Mouse (Mus musculus) cerebellum, adult 2 months (tissue): ENCODE measurements at regions not wholly inside any gene's neighbourhood (a gene's known extent, or its start where the extent isn't known, plus 50 kb on each side); places are given as distances from the start of the nearest gene placed in this dataset.

Source experiments
- CTCF ChIP-seq: fragments of 200-500 bp; IDR thresholded peaks from 2 replicates; pipeline ENCODE4 v1.5.1; 2011; ENCODE audit warnings: low read depth, mild to moderate bottlenecking, control low read depth, low read length, moderate library complexity, borderline replicate concordance; ENCODE audit not compliant: insufficient read depth
- POLR2A ChIP-seq: fragments of 200-500 bp; IDR thresholded peaks from 2 replicates; pipeline ENCODE4 v1.6.1; 2011; ENCODE audit warnings: low read length, control low read depth, borderline replicate concordance; ENCODE audit not compliant: insufficient read depth

GRCm38 (mm10) chr4:80589438-80589837 lies 244.5 kb upstream of the Tyrp1 start:
- TF ChIP-seq POLR2A (no peak), CTCF (no peak)
